Mouse (Mus musculus): Measurements from ENCODE around the gene Vdac1. TPM values are rescaled to one million over a fixed set of nuclear protein-coding genes. Genes with fewer than 3 reads are reported as not detected.

Vdac1 gene
- polyA plus RNA-seq, 1 experiment from 2014 or later, result 233 TPM

GRCm38 (mm10) chr11:52404209-52404608 is 43.5 kb downstream of the Vdac1 start:
- Histone ChIP-seq H3K36me3 (ENCODE audit: poor library complexity, severe bottlenecking) (peaks cover 61% of the 10 kb centered on the region), H3K27ac (no peak overlapping the region), H3K9me3 (replicated peaks) (no peaks in the 10 kb centered on the region), H3K9ac (no peak overlapping the region), H3K4me2 (no peak overlapping the region), H3K4me1 (no peaks in the 10 kb centered on the region), H3K4me3 (no peak overlapping the region), H3K27me3 (no peaks in the 10 kb centered on the region)
- ATAC-seq, result no peak
- WGBS, result 96% methylated on average over 5 of the region's 5 CpGs

- Histone ChIP-seq H3K4me2 (no peak overlapping the region), H3K9me3 (replicated peaks) (no peaks in the 10 kb centered on the region), H3K9ac (no peak overlapping the region), H3K27me3 (no peaks in the 10 kb centered on the region), H3K36me3 (ENCODE audit: poor library complexity, severe bottlenecking) (peaks cover 69% of the 10 kb centered on the region), H3K27ac (no peak overlapping the region), H3K4me1 (no peaks in the 10 kb centered on the region), H3K4me3 (no peak overlapping the region)
- ATAC-seq, result no peak
- 82% methylated on average over 9 of the region's 9 CpGs for WGBS
These were observed 44.6 kb downstream of the Vdac1 start for GRCm38 (mm10) chr11:52405196-52405688.

GRCm38 (mm10) chr11:52409316-52409715 is 48.7 kb downstream of the Vdac1 start:
- Histone ChIP-seq H3K4me2 (no peak overlapping the region), H3K4me3 (no peak overlapping the region), H3K9me3 (replicated peaks) (no peaks in the 10 kb centered on the region), H3K36me3 (ENCODE audit: poor library complexity, severe bottlenecking) (peaks cover 66% of the 10 kb centered on the region), H3K9ac (no peak overlapping the region), H3K27me3 (no peaks in the 10 kb centered on the region), H3K27ac (no peak overlapping the region), H3K4me1 (no peaks in the 10 kb centered on the region)
- ATAC-seq, result no peak
- 86% methylated on average over 5 of the region's 5 CpGs for WGBS

DNA sequence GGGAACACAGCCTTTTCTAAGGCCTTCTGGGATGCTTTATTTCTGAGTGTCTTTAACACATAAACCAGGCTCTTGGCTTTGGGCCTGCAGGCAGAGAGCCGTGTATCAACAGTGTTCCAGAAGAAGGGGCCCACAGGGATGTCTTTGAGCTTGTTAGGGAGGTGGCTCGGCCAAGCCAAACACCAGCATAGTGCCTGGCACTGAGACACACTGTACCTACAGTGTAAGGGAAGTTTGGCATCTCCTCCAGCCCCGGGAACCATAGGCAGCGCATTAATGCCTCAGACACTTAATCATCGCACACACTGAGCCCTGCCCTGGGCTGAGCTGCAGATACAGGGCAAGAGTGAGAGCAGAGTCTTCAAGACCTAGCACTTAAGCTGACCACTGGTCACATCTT is 57.7 kb downstream of the Vdac1 start:
- H3K27me3 ChIP-seq, result no peaks in the 10 kb centered on the region
- no peak overlapping the region for H3K27ac ChIP-seq
- ATAC-seq, result no peak
- H3K36me3 ChIP-seq (ENCODE audit: poor library complexity, severe bottlenecking), result no peaks in the 10 kb centered on the region
- 90% methylated on average over 5 of the region's 5 CpGs for WGBS
- H3K9ac ChIP-seq, result no peak overlapping the region
- no peaks in the 10 kb centered on the region for H3K4me1 ChIP-seq
- no peaks in the 10 kb centered on the region for H3K9me3 ChIP-seq (replicated peaks)
- H3K4me3 ChIP-seq, result no peak overlapping the region
- no peak overlapping the region for H3K4me2 ChIP-seq

- Histone ChIP-seq H3K36me3 (ENCODE audit: poor library complexity, severe bottlenecking) (no peaks in the 10 kb centered on the region), H3K9ac (no peak overlapping the region), H3K4me2 (no peak overlapping the region), H3K27me3 (no peaks in the 10 kb centered on the region), H3K27ac (no peak overlapping the region), H3K4me3 (no peak overlapping the region), H3K9me3 (replicated peaks) (no peaks in the 10 kb centered on the region), H3K4me1 (no peaks in the 10 kb centered on the region)
- WGBS, result 54% methylated on average over 5 of the region's 5 CpGs
- ATAC-seq, result no peak
These were observed 58.6 kb downstream of the Vdac1 start for GRCm38 (mm10) chr11:52419246-52419645.

DNA sequence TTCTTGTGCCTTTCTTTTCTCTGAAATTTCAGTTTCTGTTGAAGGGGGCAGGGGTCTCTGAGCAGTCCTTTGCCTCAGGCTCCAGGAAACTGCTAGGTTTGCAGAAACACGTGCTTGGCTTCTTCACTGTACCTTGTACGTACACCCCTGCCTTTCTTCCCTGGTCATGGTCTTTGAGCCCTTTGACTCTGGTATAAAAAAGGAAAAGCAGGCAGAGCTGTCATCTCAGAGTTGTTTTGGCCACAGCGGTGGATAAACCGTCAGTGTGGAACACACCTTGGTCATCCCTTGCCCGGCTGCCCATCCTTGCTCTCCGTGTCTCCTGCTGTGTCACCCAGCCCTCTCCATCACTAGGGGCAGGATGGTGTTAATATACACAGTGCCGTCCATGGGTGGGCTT is 59.2 kb downstream of the Vdac1 start:
- Histone ChIP-seq H3K27me3 (no peaks in the 10 kb centered on the region), H3K27ac (no peak overlapping the region), H3K36me3 (ENCODE audit: poor library complexity, severe bottlenecking) (no peaks in the 10 kb centered on the region), H3K9me3 (replicated peaks) (no peaks in the 10 kb centered on the region), H3K4me3 (no peak overlapping the region), H3K4me1 (no peaks in the 10 kb centered on the region), H3K9ac (no peak overlapping the region), H3K4me2 (no peak overlapping the region)
- no peak for ATAC-seq
- WGBS, result 86% methylated on average over 7 of the region's 7 CpGs

- no peaks in the 10 kb centered on the region for H3K9me3 ChIP-seq (replicated peaks)
- no peak overlapping the region for H3K4me2 ChIP-seq
- WGBS, result 75% methylated on average over 12 of the region's 12 CpGs
- H3K27me3 ChIP-seq, result no peaks in the 10 kb centered on the region
- H3K4me3 ChIP-seq, result no peak overlapping the region
- no peak overlapping the region for H3K27ac ChIP-seq
- ATAC-seq, result no peak
- H3K4me1 ChIP-seq, result no peaks in the 10 kb centered on the region
- no peaks in the 10 kb centered on the region for H3K36me3 ChIP-seq (ENCODE audit: poor library complexity, severe bottlenecking)
- H3K9ac ChIP-seq, result no peak overlapping the region
These were observed 59.8 kb downstream of the Vdac1 start for GRCm38 (mm10) chr11:52420296-52421052.

- WGBS, result 31% methylated on average over 12 of the region's 12 CpGs
- Histone ChIP-seq H3K4me1 (no peaks in the 10 kb centered on the region; the same call in 1 of the 2 replicates), H3K4me2 (no peak overlapping the region), H3K4me3 (no peak overlapping the region), H3K27ac (no peak overlapping the region), H3K9ac (no peak overlapping the region), H3K36me3 (ENCODE audit: poor library complexity, severe bottlenecking) (no peaks in the 10 kb centered on the region), H3K9me3 (replicated peaks) (no peaks in the 10 kb centered on the region), H3K27me3 (no peaks in the 10 kb centered on the region)
- no peak for ATAC-seq
These were observed 60.6 kb downstream of the Vdac1 start for GRCm38 (mm10) chr11:52421053-52421778.

DNA sequence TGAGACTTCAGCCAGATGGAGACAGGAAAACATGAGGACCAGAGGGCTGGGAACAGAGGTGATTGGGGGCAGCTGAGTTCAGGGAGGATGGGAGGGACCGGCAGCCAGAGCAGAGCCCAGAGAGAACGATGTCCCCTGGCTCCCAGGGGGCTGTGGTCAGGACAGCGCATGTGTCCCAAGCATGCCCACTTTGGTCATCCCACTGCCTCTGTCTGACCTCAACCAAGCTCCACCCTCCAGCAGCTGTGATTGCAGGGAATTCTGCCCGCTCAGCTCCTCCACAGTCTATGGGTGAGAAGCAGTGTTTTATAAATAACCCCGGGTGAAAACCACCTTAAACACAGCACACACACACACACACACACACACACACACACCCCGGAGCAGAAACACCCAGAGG is 68.8 kb downstream of the Vdac1 start:
- no peak overlapping the region for H3K9ac ChIP-seq
- 75% methylated on average over 6 of the region's 6 CpGs for WGBS
- no peaks in the 10 kb centered on the region for H3K36me3 ChIP-seq (ENCODE audit: poor library complexity, severe bottlenecking)
- 0 out of 2 replicates have a peak, but pooled peaks cover 6% of the 10 kb centered on the region for H3K9me3 ChIP-seq (replicated peaks)
- no peak overlapping the region for H3K27ac ChIP-seq
- H3K4me3 ChIP-seq, result no peak overlapping the region
- H3K4me1 ChIP-seq, result peaks cover 11% of the 10 kb centered on the region
- no peak overlapping the region for H3K4me2 ChIP-seq
- H3K27me3 ChIP-seq, result peaks cover 4% of the 10 kb centered on the region; the same call in 1 of the 2 replicates
- no peak for ATAC-seq

GRCm38 (mm10) chr11:52431594-52431993 is 70.9 kb downstream of the Vdac1 start:
- Histone ChIP-seq H3K4me3 (no peak overlapping the region), H3K4me1 (peaks cover 8% of the 10 kb centered on the region), H3K9ac (no peak overlapping the region), H3K9me3 (replicated peaks) (0 out of 2 replicates have a peak, but pooled peaks cover 6% of the 10 kb centered on the region), H3K27ac (no peak overlapping the region), H3K27me3 (peaks cover 4% of the 10 kb centered on the region; the same call in 1 of the 2 replicates), H3K4me2 (no peak overlapping the region), H3K36me3 (ENCODE audit: poor library complexity, severe bottlenecking) (no peaks in the 10 kb centered on the region)
- ATAC-seq, result peak; percentile 82
- 28% methylated on average over 5 of the region's 5 CpGs for WGBS

GRCm38 (mm10) chr11:52432148-52432547 is 71.5 kb downstream of the Vdac1 start:
- H3K9me3 ChIP-seq (replicated peaks), result 0 out of 2 replicates have a peak, but pooled peaks cover 6% of the 10 kb centered on the region
- peaks cover 6% of the 10 kb centered on the region; the same call in 1 of the 2 replicates for H3K27me3 ChIP-seq
- H3K9ac ChIP-seq, result no peak overlapping the region
- H3K4me3 ChIP-seq, result no peak overlapping the region
- H3K4me2 ChIP-seq, result no peak overlapping the region
- H3K27ac ChIP-seq, result no peak overlapping the region
- peaks cover 10% of the 10 kb centered on the region for H3K4me1 ChIP-seq
- 86% methylated on average over 5 of the region's 5 CpGs for WGBS
- no peaks in the 10 kb centered on the region for H3K36me3 ChIP-seq (ENCODE audit: poor library complexity, severe bottlenecking)
- no peak for ATAC-seq

- H3K9ac ChIP-seq, result no peak overlapping the region
- H3K4me1 ChIP-seq, result peaks cover 13% of the 10 kb centered on the region
- H3K4me3 ChIP-seq, result no peak overlapping the region
- H3K27me3 ChIP-seq, result peaks cover 11% of the 10 kb centered on the region; the same call in 1 of the 2 replicates
- 78% methylated on average over 8 of the region's 8 CpGs for WGBS
- ATAC-seq, result no peak
- no peak overlapping the region for H3K4me2 ChIP-seq
- H3K9me3 ChIP-seq (replicated peaks), result 0 out of 2 replicates have a peak, but pooled peaks cover 6% of the 10 kb centered on the region
- H3K36me3 ChIP-seq (ENCODE audit: poor library complexity, severe bottlenecking), result no peaks in the 10 kb centered on the region
- no peak overlapping the region for H3K27ac ChIP-seq
These were observed 72.6 kb downstream of the Vdac1 start for GRCm38 (mm10) chr11:52433076-52433796.
